Mouse (Mus musculus) hindbrain, embryonic 14.5 days (tissue): ENCODE results near the gene Dock11. TPM values are rescaled to one million over a fixed set of nuclear protein-coding genes. Genes with fewer than 3 reads are reported as not detected.

Experiments
- ATAC-seq: fragments of 200-750 bp; cut with Nextera tagmentation; 2 replicates; pipeline ENCODE4 v1.8.0; 2017; ENCODE audit warnings: moderate number of reproducible peaks, mild to moderate bottlenecking, moderate TSS enrichment, moderate library complexity; ENCODE audit not compliant: low FRiP score
- DNase-seq: peaks from one replicate; pipeline ENCODE4 v3.0.0-alpha.2; 2015; ENCODE audit warnings: low spot score
- H3K27ac ChIP-seq: fragments of 300-500 bp; sonication (generic); 2 replicates; pipeline ENCODE4 v1.5.1; 2014; ENCODE audit warnings: mild to moderate bottlenecking, moderate library complexity
- H3K27me3 ChIP-seq: fragments of 300-500 bp; sonication (generic); 2 replicates; pipeline ENCODE4 v1.6.1; 2014; ENCODE audit warnings: mild to moderate bottlenecking, low read length, mixed read lengths; ENCODE audit not compliant: control insufficient read depth, insufficient read depth
- H3K36me3 ChIP-seq: fragments of 300-500 bp; sonication (generic); replicated peaks from 2 replicates; pipeline ENCODE4 v1.6.1; 2014; ENCODE audit not compliant: control insufficient read depth, insufficient read depth
- H3K4me1 ChIP-seq: fragments of 300-500 bp; sonication (generic); replicated peaks from 2 replicates; pipeline ENCODE4 v1.6.1; 2014; ENCODE audit warnings: antibody characterized with exemption, low read length, mixed read lengths; ENCODE audit not compliant: control insufficient read depth, insufficient read depth
- H3K4me2 ChIP-seq: fragments of 300-500 bp; sonication (generic); replicated peaks from 2 replicates; pipeline ENCODE4 v1.6.1; 2014; ENCODE audit warnings: mild to moderate bottlenecking, moderate library complexity
- H3K4me3 ChIP-seq: fragments of 300-500 bp; sonication (generic); replicated peaks from 2 replicates; pipeline ENCODE4 v1.5.1; 2014; ENCODE audit warnings: mild to moderate bottlenecking, low read length
- H3K9ac ChIP-seq: fragments of 300-500 bp; sonication (generic); 2 replicates; pipeline ENCODE4 v1.6.1; 2014
- H3K9me3 ChIP-seq: fragments of 300-500 bp; sonication (generic); 2 replicates; pipeline ENCODE4 v1.6.1; 2016; ENCODE audit warnings: low read length; ENCODE audit not compliant: control insufficient read depth
- WGBS: fragments of 180-500 bp; shearing (Covaris S2); extraction: QIAGEN DNeasy Blood & Tissue Kit; methylation state at CpG from one replicate; pipeline ENCODE4 v1.1.7; 2014; 5-methylcytosine and 5-hydroxymethylcytosine counted together
- polyA plus RNA-seq: library from polyadenylated mRNA; unstranded; fragments of >200 nt; fragmentation: Nextera tagmentation; extraction: Ambion mirVana; gene quantifications from 2 replicates; pipeline ENCODE4 v1.2.1, GENCODE M21; 2014

Gene Dock11
- polyA plus RNA-seq, 1 experiment from 2014 or later: 20.2 TPM

DNA sequence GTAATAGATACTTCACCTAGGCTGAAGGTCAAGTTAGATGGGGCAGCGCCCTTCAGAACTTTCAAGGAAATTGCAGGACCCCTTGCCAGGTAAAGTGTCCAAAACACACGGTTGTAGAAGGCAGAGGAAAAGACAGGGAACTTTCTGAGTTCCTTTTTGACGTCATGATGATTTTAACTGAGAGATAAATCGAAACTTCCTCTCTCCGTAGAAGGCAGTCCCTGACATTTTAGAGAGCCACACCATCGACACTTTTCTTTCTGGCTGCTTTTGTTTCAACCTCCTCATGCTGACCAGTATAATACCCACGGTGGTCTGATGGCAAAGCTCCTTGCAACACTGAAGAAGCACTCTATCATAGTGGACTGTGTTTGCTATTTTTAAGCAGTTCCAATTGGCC lies 15.7 kb downstream of the Dock11 start:
- Histone ChIP-seq H3K4me3 (no peak overlapping the region), H3K4me2 (no peak overlapping the region), H3K36me3 (no peaks in the 10 kb centered on the region), H3K27me3 (no peaks in the 10 kb centered on the region), H3K9me3 (no peaks in the 10 kb centered on the region), H3K9ac (no peak overlapping the region), H3K27ac (no peak overlapping the region), H3K4me1 (no peaks in the 10 kb centered on the region)
- no peak for DNase-seq
- WGBS: 80% methylated on average over 7 of the region's 7 CpGs
- no peak for ATAC-seq

DNA sequence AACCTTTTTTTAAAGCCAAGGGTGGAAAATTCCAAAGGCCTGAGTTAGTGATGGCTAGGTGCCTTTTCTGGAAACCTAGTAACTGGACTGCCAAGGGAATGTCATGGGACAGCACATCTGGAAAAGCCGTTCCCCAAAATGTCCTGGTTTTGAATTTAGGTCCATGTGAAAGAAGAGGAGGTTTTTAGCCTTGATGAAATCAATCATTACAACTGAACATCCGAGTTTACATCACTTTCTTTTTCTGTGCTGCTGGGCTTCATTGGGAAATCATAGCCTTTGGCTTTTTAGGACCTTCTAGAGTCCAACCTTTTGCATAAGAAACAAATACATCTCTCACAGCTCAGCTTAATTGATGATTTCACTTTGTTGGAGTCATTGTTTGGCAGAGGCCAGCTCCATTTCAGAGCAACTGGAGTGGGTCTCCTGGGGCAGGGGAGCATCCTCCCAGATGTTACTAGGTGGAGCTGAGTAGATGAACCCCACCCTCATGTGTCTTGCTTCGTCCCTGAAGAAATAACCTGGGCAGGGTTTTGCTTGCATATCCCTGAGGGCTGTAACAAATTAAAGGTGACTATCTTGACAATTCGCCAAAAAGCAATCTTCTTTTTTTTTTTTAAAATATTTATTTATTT lies 18.2 kb downstream of the Dock11 start:
- Histone ChIP-seq H3K4me3 (no peak overlapping the region), H3K9ac (no peak overlapping the region), H3K36me3 (no peaks in the 10 kb centered on the region), H3K4me2 (no peak overlapping the region), H3K27me3 (no peaks in the 10 kb centered on the region), H3K4me1 (no peaks in the 10 kb centered on the region), H3K27ac (no peak overlapping the region), H3K9me3 (no peaks in the 10 kb centered on the region)
- WGBS: 79% methylated on average over 4 of the region's 4 CpGs
- ATAC-seq (no peak), DNase-seq (no peak)

DNA sequence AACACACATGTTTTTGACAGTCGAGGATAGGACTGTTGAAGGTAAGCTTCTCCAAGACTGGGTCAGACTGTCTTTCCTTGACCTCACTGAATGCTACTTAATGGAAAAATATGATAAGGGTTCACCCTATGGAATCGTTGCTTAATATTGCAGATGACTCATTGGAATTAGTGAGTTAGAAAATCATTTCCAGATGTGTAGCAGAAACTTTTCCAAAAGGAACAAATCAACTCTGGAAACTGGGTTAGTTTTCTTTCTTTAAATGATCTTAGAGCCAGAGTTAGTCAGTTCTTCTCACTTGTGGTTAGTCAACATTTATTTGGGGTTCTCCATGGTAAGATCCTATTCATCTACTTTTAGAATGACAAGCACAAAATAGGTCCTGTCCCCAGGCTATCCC lies 30.9 kb downstream of the Dock11 start:
- Histone ChIP-seq H3K4me2 (no peak overlapping the region), H3K4me1 (no peaks in the 10 kb centered on the region), H3K27me3 (no peaks in the 10 kb centered on the region), H3K4me3 (no peak overlapping the region), H3K27ac (no peak overlapping the region), H3K36me3 (no peaks in the 10 kb centered on the region), H3K9me3 (no peaks in the 10 kb centered on the region), H3K9ac (no peak overlapping the region)
- ATAC-seq (no peak), DNase-seq (no peak)
- 97% methylated on average over 2 of the region's 2 CpGs for WGBS

DNA sequence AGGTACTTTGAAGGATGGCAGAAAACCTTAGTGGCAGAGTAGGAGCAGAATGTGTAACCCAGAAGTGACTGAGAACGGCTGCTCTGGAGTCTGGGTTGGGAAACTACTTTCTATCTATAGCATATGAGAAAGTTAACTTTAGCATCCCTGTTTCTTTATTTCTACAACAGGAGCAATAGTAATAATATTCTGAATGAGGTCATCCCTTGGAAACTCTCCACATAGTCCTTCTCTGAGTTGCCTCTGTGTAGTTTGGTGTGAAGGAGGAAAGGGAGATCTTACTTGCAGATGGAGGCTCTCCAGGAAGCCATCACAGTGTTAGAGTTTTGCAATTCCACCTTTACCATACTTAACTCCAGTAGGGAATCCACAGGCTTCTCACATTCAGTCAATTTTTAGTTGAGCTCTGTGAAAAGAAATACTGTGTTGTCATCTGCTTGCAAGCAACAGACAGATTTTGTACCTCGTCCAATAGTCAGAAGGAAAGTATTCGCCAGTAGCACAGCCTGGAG lies 31.5 kb downstream of the Dock11 start:
- no peak overlapping the region for H3K4me3 ChIP-seq
- no peak for ATAC-seq
- DNase-seq: no peak
- H3K36me3 ChIP-seq: no peaks in the 10 kb centered on the region
- no peaks in the 10 kb centered on the region for H3K9me3 ChIP-seq
- H3K27ac ChIP-seq: no peak overlapping the region
- no peaks in the 10 kb centered on the region for H3K4me1 ChIP-seq
- H3K27me3 ChIP-seq: no peaks in the 10 kb centered on the region
- no peak overlapping the region for H3K4me2 ChIP-seq
- WGBS: 83% methylated on average over 3 of the region's 3 CpGs
- H3K9ac ChIP-seq: no peak overlapping the region

DNA sequence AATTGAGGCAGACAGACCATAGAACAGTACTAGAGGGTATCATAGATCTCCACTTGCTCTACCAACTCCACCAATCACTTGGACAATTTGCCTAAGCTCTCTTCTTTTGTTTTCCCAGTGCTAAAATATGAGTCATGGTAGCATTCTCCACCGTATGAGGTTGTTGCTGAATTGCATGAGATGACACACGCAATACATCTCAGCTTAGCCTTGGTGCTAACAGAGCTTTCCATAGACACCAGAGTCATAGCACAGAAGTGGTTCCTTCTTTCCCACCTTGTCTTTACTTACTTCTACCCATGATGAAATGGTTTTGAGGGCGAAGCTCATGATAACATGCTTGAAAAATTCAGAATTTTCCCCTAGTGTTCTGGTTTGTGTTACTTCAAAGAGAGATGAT lies 33.3 kb downstream of the Dock11 start:
- H3K27me3 ChIP-seq: no peaks in the 10 kb centered on the region
- no peak overlapping the region for H3K4me2 ChIP-seq
- H3K27ac ChIP-seq: no peak overlapping the region
- H3K36me3 ChIP-seq: no peaks in the 10 kb centered on the region
- DNase-seq (no peak), ATAC-seq (no peak)
- H3K4me1 ChIP-seq: no peaks in the 10 kb centered on the region
- no peak overlapping the region for H3K4me3 ChIP-seq
- H3K9me3 ChIP-seq: no peaks in the 10 kb centered on the region
- H3K9ac ChIP-seq: no peak overlapping the region
- 91% methylated on average over 3 of the region's 3 CpGs for WGBS

DNA sequence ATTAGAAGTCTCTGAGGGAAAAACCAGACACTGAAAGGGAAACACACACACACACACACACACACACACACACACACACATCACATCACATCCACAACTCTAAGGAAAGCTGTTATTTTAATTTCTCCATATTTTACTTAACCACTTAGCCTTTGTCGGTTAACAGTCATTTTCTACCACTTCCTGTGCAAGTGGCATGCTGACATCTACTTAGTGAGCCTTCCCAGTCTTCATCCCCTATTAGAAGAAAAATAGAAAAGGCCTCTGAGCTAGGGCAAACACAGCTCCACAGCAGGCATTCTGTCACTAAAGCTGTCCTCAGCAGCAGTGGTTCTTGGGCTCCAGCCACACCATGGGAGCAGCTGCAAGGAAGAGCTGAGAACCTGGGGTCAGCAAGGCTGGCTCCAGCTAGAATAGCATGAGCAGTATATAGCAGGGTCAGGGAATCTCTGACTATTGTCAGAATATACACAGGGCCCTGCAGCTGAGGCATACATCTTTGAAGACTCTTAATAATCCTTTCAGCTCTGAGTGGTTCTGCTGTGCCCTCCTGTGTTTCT lies 36.2 kb downstream of the Dock11 start:
- DNase-seq: no peak
- no peaks in the 10 kb centered on the region for H3K4me1 ChIP-seq
- ATAC-seq: no peak
- no peak overlapping the region for H3K4me3 ChIP-seq
- H3K9ac ChIP-seq: no peak overlapping the region
- 57% methylated on average over 1 of the region's 1 CpGs for WGBS
- no peaks in the 10 kb centered on the region for H3K36me3 ChIP-seq
- H3K27me3 ChIP-seq: no peaks in the 10 kb centered on the region
- H3K27ac ChIP-seq: no peak overlapping the region
- no peak overlapping the region for H3K4me2 ChIP-seq
- no peaks in the 10 kb centered on the region for H3K9me3 ChIP-seq

DNA sequence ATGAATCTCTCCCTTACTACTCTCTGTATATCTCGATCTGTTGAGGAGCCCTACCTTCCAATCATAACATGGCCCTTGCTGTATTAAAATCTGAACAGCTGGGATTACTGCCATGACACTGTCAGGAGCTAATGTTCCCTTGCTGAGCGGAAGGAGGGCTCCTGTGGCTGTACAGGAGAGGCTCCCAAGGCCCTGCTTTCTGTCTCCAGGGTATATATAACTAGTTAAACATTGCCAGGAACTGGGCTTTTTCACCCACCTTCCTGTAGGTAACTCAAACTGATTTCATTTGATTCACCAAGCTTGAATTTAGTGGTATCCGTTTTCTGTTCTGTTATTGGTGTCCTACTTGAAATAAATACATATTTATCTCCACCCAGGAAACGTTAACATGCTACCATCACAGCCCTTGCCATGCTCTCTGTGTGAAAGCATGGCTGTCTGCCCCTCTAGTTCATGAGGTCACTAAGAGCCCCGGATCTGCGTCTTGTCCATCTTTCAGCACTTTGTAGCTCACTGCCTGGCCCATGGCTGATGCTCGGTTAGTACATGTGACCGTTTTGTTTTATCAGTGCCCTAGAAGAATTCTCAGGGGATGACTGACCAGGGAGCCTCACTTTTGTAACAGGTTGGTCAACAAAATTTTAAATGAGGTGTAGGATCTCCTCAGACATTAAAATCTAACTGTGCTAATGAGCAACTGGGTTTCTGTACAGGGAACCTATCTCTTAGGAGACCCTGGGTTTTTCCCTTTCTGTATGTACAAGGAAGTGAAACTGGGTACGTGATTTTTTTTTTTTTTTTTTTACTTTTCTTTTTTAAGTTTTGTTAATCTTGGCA lies 41.7 kb downstream of the Dock11 start:
- ATAC-seq (no peak), DNase-seq (no peak)
- Histone ChIP-seq H3K9me3 (no peaks in the 10 kb centered on the region), H3K36me3 (no peaks in the 10 kb centered on the region), H3K9ac (no peak overlapping the region), H3K4me3 (no peak overlapping the region), H3K27me3 (no peaks in the 10 kb centered on the region), H3K27ac (no peak overlapping the region), H3K4me2 (no peak overlapping the region), H3K4me1 (no peaks in the 10 kb centered on the region)
- WGBS: 84% methylated on average over 9 of the region's 9 CpGs

DNA sequence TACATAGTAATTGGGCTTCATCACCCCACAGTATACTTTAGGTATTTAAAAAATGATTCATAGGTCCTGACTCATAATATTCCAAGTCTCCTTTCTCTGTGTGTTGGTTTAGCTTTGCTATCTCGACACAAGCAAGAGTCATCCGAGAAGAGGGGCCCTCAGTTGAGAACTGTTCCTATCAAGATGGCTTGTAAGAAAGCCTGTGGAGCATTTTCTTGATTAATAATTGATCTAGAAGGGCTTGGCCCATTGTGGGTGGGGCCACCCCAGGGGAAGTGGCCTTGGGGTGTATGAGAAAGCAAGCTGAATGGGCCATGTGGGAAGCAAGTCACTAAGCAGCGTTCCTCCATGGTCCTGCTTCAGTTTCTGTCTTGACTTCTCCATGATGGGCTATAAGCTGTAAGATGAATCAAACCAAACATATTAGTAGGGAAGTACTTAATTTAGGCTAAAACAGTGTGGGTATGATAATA lies 42.3 kb downstream of the Dock11 start:
- Histone ChIP-seq H3K9me3 (no peaks in the 10 kb centered on the region), H3K4me1 (no peaks in the 10 kb centered on the region), H3K9ac (no peak overlapping the region), H3K4me2 (no peak overlapping the region), H3K4me3 (no peak overlapping the region), H3K27me3 (no peaks in the 10 kb centered on the region), H3K36me3 (no peaks in the 10 kb centered on the region), H3K27ac (no peak overlapping the region)
- 81% methylated on average over 3 of the region's 3 CpGs for WGBS
- DNase-seq (no peak), ATAC-seq (no peak)

DNA sequence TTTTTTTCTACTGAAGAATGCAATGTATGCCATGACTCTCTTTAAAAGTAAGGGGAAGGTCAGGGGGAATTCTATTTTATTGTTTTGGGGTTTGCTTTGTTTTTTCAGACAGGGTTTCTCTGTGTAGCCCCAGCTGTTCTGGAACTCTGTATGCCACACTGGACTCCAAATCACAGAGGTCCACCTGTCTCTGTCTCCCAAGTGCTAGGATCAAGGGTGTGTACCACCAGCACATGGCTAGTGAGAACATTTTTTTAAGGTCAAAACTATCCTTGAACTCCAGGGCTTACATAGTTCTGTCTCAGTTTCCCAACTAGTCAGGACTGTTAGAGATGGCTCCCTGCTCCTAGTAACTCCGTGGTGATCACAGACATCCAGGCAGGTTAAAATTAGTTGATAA lies 43.3 kb downstream of the Dock11 start:
- no peak overlapping the region for H3K9ac ChIP-seq
- no peaks in the 10 kb centered on the region for H3K9me3 ChIP-seq
- no peak overlapping the region for H3K27ac ChIP-seq
- H3K4me1 ChIP-seq: no peaks in the 10 kb centered on the region
- H3K4me2 ChIP-seq: no peak overlapping the region
- H3K27me3 ChIP-seq: no peaks in the 10 kb centered on the region
- ATAC-seq (no peak), DNase-seq (no peak)
- H3K36me3 ChIP-seq: no peaks in the 10 kb centered on the region
- no peak overlapping the region for H3K4me3 ChIP-seq
- WGBS: 77% methylated on average over 1 of the region's 1 CpGs
